Mouse (Mus musculus): Measurements from ENCODE around the gene Ap5m1. TPM values are rescaled to one million over a fixed set of nuclear protein-coding genes. Genes with fewer than 3 reads are reported as not detected.

Gene Ap5m1
- 27.8 and 30.0 TPM in 2 replicates for polyA plus RNA-seq (2016; fragmentation: Nextera tagmentation; extraction: Ambion mirVana)

DNA sequence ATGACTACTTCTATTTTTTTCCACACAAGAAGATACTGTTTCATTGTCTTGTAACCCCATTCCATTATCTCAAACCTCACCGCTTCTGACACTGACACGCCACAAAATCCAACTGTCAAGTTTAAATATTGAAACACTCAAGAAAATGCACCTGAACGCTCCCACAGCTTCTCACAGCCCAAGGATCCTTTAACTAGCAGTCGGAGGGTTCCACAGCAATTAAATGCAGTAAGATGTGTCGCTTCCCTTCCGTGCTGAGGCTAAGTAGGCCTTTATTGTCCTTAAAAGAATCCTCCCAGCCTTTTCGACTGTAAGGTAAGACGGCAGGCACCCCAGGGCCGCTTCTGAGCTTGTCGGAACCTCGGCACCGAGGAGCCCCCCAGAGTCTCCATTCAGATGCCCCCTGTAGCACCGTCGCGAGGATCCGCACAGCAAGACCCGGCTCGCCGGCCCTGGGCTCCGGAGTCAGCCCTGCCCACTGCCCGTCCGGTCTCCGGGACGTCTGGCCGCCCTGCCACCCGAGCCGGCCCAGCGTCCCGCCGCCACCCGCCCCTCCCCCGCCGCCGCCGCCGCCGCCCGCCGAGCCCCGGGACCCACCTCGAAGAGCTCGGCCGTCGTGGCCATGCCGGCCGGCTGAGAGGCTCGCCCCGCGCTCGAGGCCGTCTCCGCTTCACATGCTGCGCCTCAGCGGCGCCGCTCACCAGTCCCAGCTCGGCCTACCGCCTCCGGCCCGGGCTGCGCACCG is at the start of gene Ap5m1:
Ap5m1 (plus strand) TSS at position 569 of the 745 bp plus-strand sequence.
- Histone ChIP-seq H3K4me1 (replicated peaks) (peaks cover 26% of the 10 kb centered on the region), H3K27ac (peak within 1 kb of the TSS; percentile 100), H3K9me3 (no peaks in the 10 kb centered on the region), H3K36me3 (peaks cover 7% of the 10 kb centered on the region; the same call in 1 of the 2 replicates), H3K4me3 (peak within 1 kb of the TSS; percentile 96), H3K27me3 (ENCODE audit: insufficient read depth, poor library complexity, severe bottlenecking) (no peaks in the 10 kb centered on the region)
- WGBS = under 1% methylated on average over 62 of the region's 62 CpGs
- DNase-seq (ENCODE audit: low spot score) = no peak

DNA sequence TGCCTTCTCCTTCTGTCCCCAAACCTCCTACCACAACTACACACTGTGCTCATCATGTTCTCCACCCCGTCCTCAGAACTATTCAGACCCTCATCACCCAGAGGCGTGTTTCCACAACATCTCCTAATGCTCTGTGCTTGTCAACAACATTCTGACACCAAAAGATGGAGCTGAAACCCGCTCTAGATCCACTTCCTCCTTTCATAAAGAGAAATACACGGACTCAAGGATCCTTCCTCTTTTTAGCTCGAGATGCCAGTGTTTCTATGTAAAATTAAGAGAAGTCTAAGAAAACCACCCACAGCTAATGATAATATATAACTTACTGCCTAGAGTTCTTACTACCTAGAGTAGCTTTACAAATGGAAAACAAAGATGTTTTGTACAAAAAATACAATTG is 46.1 kb upstream of the Ap5m1 start:
- Histone ChIP-seq H3K9me3 (no peaks in the 10 kb centered on the region), H3K4me3 (no peak overlapping the region), H3K27me3 (ENCODE audit: insufficient read depth, poor library complexity, severe bottlenecking) (no peaks in the 10 kb centered on the region), H3K27ac (no peak overlapping the region), H3K36me3 (peaks cover 73% of the 10 kb centered on the region), H3K4me1 (replicated peaks) (no peaks in the 10 kb centered on the region)
- DNase-seq (ENCODE audit: low spot score) = no peak
- 94% methylated on average over 5 of the region's 5 CpGs for WGBS

DNA sequence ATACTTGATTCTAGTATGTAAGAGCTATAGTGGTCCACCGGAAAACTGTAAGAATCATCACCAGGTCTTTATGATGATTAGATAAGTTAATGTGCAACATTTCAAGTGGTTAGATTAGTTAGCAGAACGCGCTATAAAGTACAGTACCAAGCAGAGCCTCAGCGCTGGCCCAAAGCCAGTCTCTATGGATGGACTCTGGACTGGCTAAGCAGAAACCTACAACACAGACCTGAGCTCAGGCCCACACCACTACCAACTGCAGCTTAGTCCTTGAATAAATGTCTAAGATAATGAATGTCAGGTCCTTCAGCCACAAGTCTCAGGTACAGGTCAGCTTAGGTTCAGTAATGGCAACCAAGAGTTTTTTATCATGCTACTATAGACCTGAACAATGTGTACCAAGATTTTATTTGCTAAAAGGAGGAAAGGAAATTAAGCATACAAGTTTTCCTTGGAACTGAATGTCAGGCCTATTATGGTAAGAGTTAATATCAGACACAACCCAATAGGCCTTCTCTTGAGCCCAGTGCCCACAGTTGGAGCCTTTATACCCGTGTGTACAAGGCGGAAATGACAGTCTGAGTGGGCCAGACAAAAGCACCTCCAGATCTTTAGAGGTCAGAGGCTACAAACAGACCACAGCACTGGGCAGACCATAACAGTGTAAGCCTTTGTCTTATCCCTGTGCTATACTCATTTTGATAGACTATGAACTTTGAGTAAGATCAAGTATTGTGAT is 38.7 kb upstream of the Ap5m1 start:
- 89% methylated on average over 6 of the region's 6 CpGs for WGBS
- Histone ChIP-seq H3K4me1 (replicated peaks) (no peaks in the 10 kb centered on the region), H3K27me3 (ENCODE audit: insufficient read depth, poor library complexity, severe bottlenecking) (no peaks in the 10 kb centered on the region), H3K36me3 (peaks cover 60% of the 10 kb centered on the region), H3K9me3 (no peaks in the 10 kb centered on the region), H3K27ac (no peak overlapping the region), H3K4me3 (no peak overlapping the region)
- no peak for DNase-seq (ENCODE audit: low spot score)

DNA sequence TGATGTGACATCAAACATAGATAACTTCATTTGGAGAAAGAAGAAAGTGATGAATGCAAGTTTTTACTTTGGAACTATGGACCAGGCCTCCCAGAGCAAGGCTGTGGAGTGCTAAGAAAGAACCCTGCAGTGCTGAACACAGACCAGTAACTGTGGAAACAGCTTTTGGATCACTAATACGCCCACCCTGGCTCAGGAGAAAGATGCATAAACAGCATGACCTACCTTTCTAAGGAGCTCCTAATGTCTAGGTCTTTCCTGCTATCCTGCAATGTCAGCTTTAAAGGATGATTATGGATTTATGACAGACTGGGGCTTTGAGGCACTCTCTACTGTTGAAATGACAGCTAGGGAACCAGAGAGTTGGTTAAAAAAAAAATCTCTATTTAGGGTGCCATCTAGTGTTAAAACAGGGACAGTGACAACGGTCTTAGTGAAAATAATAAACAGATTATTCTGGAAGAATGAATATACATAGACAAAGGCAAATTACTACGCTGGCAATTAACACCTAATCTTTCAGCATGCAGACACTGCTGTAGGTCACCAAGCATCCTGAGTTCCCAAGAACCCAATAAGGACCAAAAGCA is 38.0 kb upstream of the Ap5m1 start:
- Histone ChIP-seq H3K9me3 (no peaks in the 10 kb centered on the region), H3K36me3 (peaks cover 60% of the 10 kb centered on the region), H3K27ac (no peak overlapping the region), H3K4me3 (no peak overlapping the region), H3K4me1 (replicated peaks) (no peaks in the 10 kb centered on the region), H3K27me3 (ENCODE audit: insufficient read depth, poor library complexity, severe bottlenecking) (no peaks in the 10 kb centered on the region)
- WGBS = 87% methylated on average over 3 of the region's 3 CpGs
- DNase-seq (ENCODE audit: low spot score) = no peak

DNA sequence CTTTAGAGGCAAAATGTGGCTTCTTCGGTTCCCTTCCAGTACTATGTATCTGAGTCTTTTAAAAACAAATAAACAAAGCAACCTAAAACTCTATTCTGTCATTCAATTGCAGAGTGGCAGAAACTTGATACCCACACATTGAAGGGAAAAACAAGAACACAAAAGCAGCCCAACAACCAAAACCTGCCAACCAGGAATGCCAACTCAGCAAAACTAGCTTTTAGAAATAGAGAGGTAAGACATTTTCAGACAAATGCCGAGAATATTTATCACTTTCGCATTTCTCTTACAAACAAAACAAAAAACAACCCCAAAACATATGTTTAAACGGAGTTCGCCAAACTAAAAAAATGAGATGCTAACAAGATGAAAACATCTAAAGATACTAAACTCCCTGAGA is 36.9 kb upstream of the Ap5m1 start:
- Histone ChIP-seq H3K9me3 (no peaks in the 10 kb centered on the region), H3K27me3 (ENCODE audit: insufficient read depth, poor library complexity, severe bottlenecking) (no peaks in the 10 kb centered on the region), H3K4me1 (replicated peaks) (no peaks in the 10 kb centered on the region), H3K4me3 (no peak overlapping the region), H3K27ac (no peak overlapping the region), H3K36me3 (peaks cover 67% of the 10 kb centered on the region)
- WGBS = 89% methylated on average over 5 of the region's 5 CpGs
- DNase-seq (ENCODE audit: low spot score) = no peak

DNA sequence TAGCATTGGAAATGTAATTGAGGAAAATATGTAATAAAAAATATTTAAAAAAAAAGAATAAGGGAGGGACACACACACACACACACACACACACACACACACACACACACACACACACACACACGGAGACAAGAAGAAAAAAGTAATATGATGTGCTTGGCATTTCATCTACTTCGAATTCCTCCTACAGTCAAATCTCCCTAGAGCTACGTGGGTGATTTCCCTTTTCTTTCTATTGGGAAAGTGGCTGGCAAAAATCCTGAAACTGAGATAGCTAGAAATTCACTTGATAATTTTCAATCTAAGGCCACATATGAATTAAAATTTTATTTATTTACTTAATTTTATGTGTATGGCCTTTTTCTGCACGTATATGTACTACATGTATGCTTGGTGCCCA is 20.3 kb upstream of the Ap5m1 start:
- WGBS = 84% methylated on average over 4 of the region's 4 CpGs
- no peak for DNase-seq (ENCODE audit: low spot score)
- H3K27ac ChIP-seq = no peak overlapping the region
- H3K9me3 ChIP-seq = no peaks in the 10 kb centered on the region
- H3K4me3 ChIP-seq = no peak overlapping the region
- H3K27me3 ChIP-seq (ENCODE audit: insufficient read depth, poor library complexity, severe bottlenecking) = no peaks in the 10 kb centered on the region
- no peaks in the 10 kb centered on the region for H3K4me1 ChIP-seq (replicated peaks)
- H3K36me3 ChIP-seq = peaks cover 36% of the 10 kb centered on the region

DNA sequence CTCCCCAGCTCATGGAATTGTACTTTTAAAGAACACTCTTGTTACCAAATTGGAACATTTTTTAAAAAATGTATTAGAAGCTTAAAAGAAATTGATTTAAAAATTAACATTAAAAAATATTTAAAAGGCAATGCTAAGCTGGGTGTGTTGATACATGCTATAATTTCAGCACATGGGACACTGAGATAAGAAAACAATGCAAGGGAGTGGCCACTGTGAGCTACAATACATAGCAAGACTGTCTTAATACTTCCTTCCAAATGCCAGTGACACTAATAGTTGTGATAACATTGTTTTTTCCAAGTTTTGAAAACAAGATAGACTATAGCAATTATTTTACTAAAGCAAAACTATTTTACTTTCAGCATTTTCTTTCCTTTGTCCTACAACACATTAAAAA is 16.4 kb upstream of the Ap5m1 start:
- Histone ChIP-seq H3K36me3 (peaks cover 32% of the 10 kb centered on the region), H3K27me3 (ENCODE audit: insufficient read depth, poor library complexity, severe bottlenecking) (no peaks in the 10 kb centered on the region), H3K9me3 (no peaks in the 10 kb centered on the region), H3K4me1 (replicated peaks) (no peaks in the 10 kb centered on the region), H3K4me3 (no peak overlapping the region), H3K27ac (no peak overlapping the region)
- no peak for DNase-seq (ENCODE audit: low spot score)

DNA sequence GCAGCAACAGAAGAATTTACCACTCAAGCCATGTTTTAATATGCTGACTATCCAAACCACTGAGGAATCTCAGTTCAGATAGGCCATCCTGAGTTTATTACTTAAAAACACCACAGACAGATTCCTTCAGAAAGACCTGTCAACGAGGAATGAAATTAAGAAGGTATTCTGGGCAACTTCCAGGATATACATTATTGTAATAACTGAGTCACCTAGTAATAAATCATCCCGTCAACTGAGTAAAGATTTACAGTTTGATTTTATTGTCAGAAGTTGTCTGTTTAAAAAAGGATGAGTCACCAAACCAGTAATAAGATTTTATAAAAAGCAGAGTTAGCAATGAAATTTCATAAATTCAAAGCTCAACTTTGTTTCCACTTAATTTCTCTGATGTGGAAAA is 2.1 kb upstream of the Ap5m1 start:
- H3K36me3 ChIP-seq = peaks cover 9% of the 10 kb centered on the region
- WGBS = 88% methylated on average over 2 of the region's 2 CpGs
- no peak for DNase-seq (ENCODE audit: low spot score)
- H3K4me1 ChIP-seq (replicated peaks) = peaks cover 26% of the 10 kb centered on the region
- H3K27ac ChIP-seq = no peak overlapping the region
- H3K9me3 ChIP-seq = no peaks in the 10 kb centered on the region
- 0 out of 2 replicates have a peak overlapping the region, but pooled peaks have one; percentile 96 for H3K4me3 ChIP-seq
- H3K27me3 ChIP-seq (ENCODE audit: insufficient read depth, poor library complexity, severe bottlenecking) = no peaks in the 10 kb centered on the region

DNA sequence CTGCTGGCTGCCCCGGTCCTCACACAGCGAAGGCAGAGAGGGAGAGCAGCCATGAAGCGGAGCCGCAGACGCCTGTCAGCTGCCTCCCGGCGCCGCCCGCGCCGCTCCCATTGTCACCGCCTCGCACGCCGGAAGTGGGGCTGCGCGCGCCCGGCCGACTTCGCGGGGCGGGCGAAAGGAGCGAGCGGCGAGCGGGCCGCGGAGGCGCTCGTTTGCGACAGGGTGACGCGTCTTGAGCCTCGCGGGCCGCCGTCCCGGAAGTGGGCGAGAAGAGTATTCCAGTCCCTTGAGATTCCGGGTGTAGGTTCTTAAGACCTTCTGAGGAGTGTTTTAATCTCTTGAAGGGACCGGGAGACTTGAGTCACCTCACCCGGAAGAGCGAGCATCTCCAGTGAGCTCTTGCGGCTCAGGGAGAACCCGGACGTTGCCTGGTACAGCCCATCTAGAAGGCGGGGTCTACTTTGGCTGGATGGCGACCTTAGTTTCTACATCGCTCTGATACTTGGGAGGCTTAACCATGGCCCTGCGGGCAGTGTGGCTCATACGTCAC is 452 bp downstream of the Ap5m1 start, which contains the start of gene Exoc5:
Exoc5 (minus strand) TSS at position 380 of the 550 bp plus-strand sequence.
- Histone ChIP-seq H3K9me3 (no peaks in the 10 kb centered on the region), H3K4me1 (replicated peaks) (peaks cover 26% of the 10 kb centered on the region), H3K36me3 (peaks cover 7% of the 10 kb centered on the region; the same call in 1 of the 2 replicates), H3K4me3 (peak within 1 kb of the TSS; percentile 96), H3K27me3 (ENCODE audit: insufficient read depth, poor library complexity, severe bottlenecking) (no peaks in the 10 kb centered on the region), H3K27ac (peak within 1 kb of the TSS; percentile 100)
- DNase-seq (ENCODE audit: low spot score) = peak; percentile 94
- WGBS = under 1% methylated on average over 53 of the region's 53 CpGs

DNA sequence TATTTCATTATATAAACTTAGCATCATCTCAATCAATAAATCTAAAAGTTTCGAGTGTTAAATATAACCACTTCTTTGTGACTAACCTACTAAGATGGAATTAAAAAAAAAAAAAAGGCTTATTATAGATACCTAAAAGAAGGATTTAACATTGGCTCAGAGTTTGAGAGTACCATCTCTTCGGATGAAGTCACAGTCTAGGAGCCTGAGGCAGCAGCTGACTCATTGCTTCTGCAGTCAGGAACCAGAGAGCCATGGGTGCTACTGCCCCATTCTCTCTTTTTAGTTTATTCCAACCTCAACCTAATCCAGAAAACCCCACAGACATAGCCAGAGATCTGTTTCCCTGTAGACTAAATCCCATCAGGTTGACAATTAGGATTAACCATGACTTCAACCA is 6.9 kb downstream of the Ap5m1 start:
- H3K27ac ChIP-seq = no peak overlapping the region
- peaks cover 21% of the 10 kb centered on the region for H3K36me3 ChIP-seq
- WGBS = 93% methylated on average over 2 of the region's 2 CpGs
- no peak overlapping the region for H3K4me3 ChIP-seq
- peaks cover 4% of the 10 kb centered on the region; the same call in 1 of the 2 replicates for H3K4me1 ChIP-seq (replicated peaks)
- no peaks in the 10 kb centered on the region for H3K9me3 ChIP-seq
- DNase-seq (ENCODE audit: low spot score) = no peak
- no peaks in the 10 kb centered on the region for H3K27me3 ChIP-seq (ENCODE audit: insufficient read depth, poor library complexity, severe bottlenecking)

DNA sequence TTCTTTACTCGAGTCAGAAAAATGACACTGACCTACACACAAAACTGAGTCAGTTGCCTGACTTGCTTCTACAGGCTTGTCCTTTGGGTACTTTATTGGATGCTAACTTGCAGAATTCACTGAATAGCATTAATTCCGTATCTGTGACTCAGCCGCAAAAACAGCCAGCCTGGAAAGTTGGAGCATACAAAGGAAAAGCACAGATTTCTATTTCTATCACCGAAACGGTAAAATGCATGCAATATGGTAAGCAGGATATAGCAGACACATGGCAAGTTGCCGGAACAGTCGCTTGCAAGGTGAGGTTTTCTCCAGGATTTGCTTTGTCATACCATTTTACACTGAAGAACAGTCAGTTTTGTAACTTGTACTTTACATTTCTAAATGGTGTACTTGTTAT is 8.0 kb downstream of the Ap5m1 start:
- no peak for DNase-seq (ENCODE audit: low spot score)

DNA sequence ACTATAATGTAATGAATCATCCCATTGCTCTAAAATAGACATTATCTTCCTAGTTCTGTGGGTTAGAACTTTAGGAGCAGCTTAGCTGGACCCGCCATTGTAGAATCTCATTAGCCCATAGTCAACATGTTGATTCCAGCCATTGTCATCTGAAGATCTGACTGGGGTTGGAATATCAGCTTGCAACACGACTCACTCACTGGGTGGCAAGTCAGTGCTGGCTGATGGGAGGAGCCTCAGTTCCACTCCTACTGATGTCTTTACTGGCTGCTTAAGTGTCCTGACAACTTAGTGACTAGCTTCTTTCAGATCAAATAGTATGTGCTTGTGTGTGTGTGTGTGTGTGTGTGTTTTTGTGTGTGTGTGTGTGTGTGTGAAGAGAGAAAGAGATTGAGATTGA is 8.5 kb downstream of the Ap5m1 start:
- Histone ChIP-seq H3K4me1 (replicated peaks) (no peaks in the 10 kb centered on the region), H3K27me3 (ENCODE audit: insufficient read depth, poor library complexity, severe bottlenecking) (no peaks in the 10 kb centered on the region), H3K36me3 (peaks cover 24% of the 10 kb centered on the region), H3K4me3 (no peak overlapping the region), H3K27ac (no peak overlapping the region), H3K9me3 (no peaks in the 10 kb centered on the region)
- WGBS = 68% methylated on average over 2 of the region's 2 CpGs
- DNase-seq (ENCODE audit: low spot score) = no peak

More for the DNA sequence above, 8.0 kb downstream of the Ap5m1 start:
- Histone ChIP-seq H3K27ac (no peak overlapping the region), H3K4me1 (replicated peaks) (no peaks in the 10 kb centered on the region), H3K27me3 (ENCODE audit: insufficient read depth, poor library complexity, severe bottlenecking) (no peaks in the 10 kb centered on the region), H3K36me3 (peaks cover 21% of the 10 kb centered on the region), H3K4me3 (no peak overlapping the region), H3K9me3 (no peaks in the 10 kb centered on the region)
- 95% methylated on average over 7 of the region's 7 CpGs for WGBS

DNA sequence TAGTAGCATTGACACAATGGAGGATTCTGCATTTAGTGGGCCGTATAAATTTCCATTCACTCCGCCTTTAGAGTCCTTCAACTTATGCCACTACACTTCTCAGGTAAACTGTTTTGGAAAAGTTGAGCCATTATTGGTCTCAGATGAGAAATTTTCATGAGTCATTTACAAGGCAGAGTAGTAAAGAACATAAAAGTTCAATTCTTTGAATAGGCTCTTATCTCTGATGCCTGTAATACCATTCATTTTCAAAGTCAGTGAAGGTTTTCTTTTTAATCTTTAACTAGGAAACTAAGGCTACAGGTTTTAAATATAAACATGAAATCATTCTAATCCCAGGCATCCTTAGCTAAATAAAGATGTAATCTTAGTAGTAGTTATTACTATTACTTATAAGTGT is 12.9 kb downstream of the Ap5m1 start:
- Histone ChIP-seq H3K4me3 (no peak overlapping the region), H3K36me3 (peaks cover 50% of the 10 kb centered on the region), H3K27me3 (ENCODE audit: insufficient read depth, poor library complexity, severe bottlenecking) (no peaks in the 10 kb centered on the region), H3K27ac (no peak overlapping the region), H3K4me1 (replicated peaks) (no peaks in the 10 kb centered on the region), H3K9me3 (no peaks in the 10 kb centered on the region)
- WGBS = 92% methylated on average over 2 of the region's 2 CpGs
- no peak for DNase-seq (ENCODE audit: low spot score)

Data from hindbrain, embryonic 10.5 days (tissue).